Mouse (Mus musculus) limb, embryonic 11.5 days (tissue): ENCODE results near the gene Wap. TPM values are rescaled to one million over a fixed set of nuclear protein-coding genes. Genes with fewer than 3 reads are reported as not detected.

Experiments
- ATAC-seq: fragments of 200-750 bp; cut with Nextera tagmentation; 2 replicates; pipeline ENCODE4 v1.8.0; 2017; ENCODE audit warnings: low read depth; ENCODE audit not compliant: insufficient number of reproducible peaks, low FRiP score, low TSS enrichment
- DNase-seq: peaks from one replicate; pipeline ENCODE4 v3.0.0-alpha.2; 2015; ENCODE audit warnings: low spot score
- H3K27ac ChIP-seq: fragments of 300-500 bp; sonication (generic); replicated peaks from 2 replicates; pipeline ENCODE4 v1.5.1; 2014; ENCODE audit warnings: low read depth, mild to moderate bottlenecking, low read length
- H3K27me3 ChIP-seq: fragments of 300-500 bp; sonication (generic); 2 replicates; pipeline ENCODE4 v1.6.1; 2014; ENCODE audit warnings: mild to moderate bottlenecking, low read length, mixed read lengths; ENCODE audit not compliant: control insufficient read depth, insufficient read depth
- H3K36me3 ChIP-seq: fragments of 300-500 bp; sonication (generic); 2 replicates; pipeline ENCODE4 v1.6.1; 2014; ENCODE audit warnings: mild to moderate bottlenecking, low read length, moderate library complexity, mixed read lengths; ENCODE audit not compliant: control insufficient read depth, insufficient read depth
- H3K4me1 ChIP-seq: fragments of 300-500 bp; sonication (generic); 2 replicates; pipeline ENCODE4 v1.6.1; 2014; ENCODE audit warnings: low read length, mixed read lengths; ENCODE audit not compliant: control insufficient read depth, insufficient read depth
- H3K4me2 ChIP-seq: fragments of 300-500 bp; sonication (generic); 2 replicates; pipeline ENCODE4 v1.6.1; 2014; ENCODE audit warnings: low read depth, mild to moderate bottlenecking, moderate library complexity; ENCODE audit not compliant: severe bottlenecking
- H3K4me3 ChIP-seq: fragments of 300-500 bp; sonication (generic); 2 replicates; pipeline ENCODE4 v1.5.1; 2014; ENCODE audit warnings: low read depth, low read length
- H3K9ac ChIP-seq: fragments of 300-500 bp; sonication (generic); 2 replicates; pipeline ENCODE4 v1.6.1; 2014; ENCODE audit warnings: mild to moderate bottlenecking, low read length
- H3K9me3 ChIP-seq: fragments of 300-500 bp; sonication (generic); 2 replicates; pipeline ENCODE4 v1.6.1; 2016; ENCODE audit warnings: low read length; ENCODE audit not compliant: control insufficient read depth
- WGBS: fragments of 180-500 bp; shearing (Covaris S2); extraction: QIAGEN DNeasy Blood & Tissue Kit; methylation state at CpG from one replicate; pipeline ENCODE4 v1.1.7; 2014; 5-methylcytosine and 5-hydroxymethylcytosine counted together
- polyA plus RNA-seq: library from polyadenylated mRNA; unstranded; fragments of >200 nt; fragmentation: Nextera tagmentation; extraction: Ambion mirVana; gene quantifications from 2 replicates; pipeline ENCODE4 v1.2.1, GENCODE M21; 2014

Wap gene
- polyA plus RNA-seq, 1 experiment from 2014 or later: not detected

DNA sequence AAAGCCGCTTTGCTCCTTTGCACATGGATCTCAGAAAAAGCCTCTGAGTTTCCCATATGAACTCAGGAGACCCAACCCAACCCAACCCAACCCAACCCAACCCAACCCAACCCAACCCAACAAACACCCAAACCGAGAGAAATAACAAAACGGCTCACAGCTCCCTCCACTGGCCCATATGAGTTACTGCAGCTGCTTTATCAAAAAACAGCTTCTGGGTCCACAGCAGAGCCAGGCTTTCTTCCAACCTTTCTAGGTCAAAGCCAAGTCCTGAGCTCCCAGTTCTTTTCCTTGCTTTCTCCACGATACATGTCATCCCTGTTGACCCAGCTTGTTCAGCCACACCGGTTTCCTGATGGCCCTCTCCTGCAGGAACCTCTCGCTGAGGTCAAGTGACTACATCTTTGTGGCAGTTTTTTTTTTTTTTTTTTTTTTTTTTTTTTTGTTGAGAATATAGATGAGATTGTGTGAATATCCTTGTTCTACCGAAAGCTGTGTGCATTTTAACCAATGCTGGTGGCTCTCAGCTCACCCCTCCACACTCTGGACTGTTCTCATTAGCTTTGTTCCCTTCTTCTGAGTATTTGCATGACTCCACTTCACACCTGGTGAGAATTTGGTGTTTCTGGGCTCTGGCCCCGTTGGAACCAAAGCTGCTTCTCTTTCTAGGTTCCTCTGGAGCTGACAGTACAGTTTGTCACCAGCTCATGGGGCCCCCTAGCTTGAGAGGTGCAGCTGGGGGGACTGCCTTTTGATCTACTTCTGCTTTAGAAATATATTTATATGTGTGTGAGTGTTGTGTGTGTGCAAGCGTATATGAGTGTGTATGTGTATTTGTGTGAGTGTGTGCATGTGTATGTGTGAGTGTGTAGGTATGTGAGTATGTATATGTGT is 9.6 kb upstream of the Wap start:
- no peak for DNase-seq
- ATAC-seq: no peak
- Histone ChIP-seq H3K4me1 (no peaks in the 10 kb centered on the region), H3K27ac (no peak overlapping the region), H3K36me3 (no peaks in the 10 kb centered on the region), H3K4me3 (no peak overlapping the region), H3K27me3 (no peaks in the 10 kb centered on the region), H3K4me2 (no peak overlapping the region), H3K9ac (no peak overlapping the region), H3K9me3 (no peaks in the 10 kb centered on the region)
- WGBS: 60% methylated on average over 9 of the region's 9 CpGs

DNA sequence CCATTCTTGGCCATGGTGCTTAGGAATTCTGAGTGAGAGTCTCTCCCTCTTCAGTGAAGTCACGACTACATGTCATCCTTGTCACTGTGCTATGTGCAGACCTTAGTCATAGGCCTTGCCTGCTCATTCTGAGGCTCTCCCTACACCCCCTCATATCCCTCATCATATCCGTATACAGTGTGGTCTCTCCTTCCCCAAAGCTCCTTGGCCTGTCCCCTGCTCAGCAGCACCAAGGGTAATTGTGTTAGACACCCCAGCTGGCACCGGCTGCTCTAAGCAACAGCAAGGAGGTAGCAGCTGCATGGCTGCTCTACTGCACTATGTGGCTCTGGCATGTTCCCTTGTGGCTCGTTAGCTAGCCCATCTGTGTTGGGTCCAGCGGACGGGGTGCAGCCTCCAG is 6.1 kb upstream of the Wap start:
- H3K27me3 ChIP-seq: no peaks in the 10 kb centered on the region
- H3K4me1 ChIP-seq: no peaks in the 10 kb centered on the region
- H3K36me3 ChIP-seq: no peaks in the 10 kb centered on the region
- H3K27ac ChIP-seq: no peak overlapping the region
- no peak overlapping the region for H3K9ac ChIP-seq
- WGBS: 69% methylated on average over 6 of the region's 6 CpGs
- no peak overlapping the region for H3K4me3 ChIP-seq
- no peak for ATAC-seq
- DNase-seq: no peak
- no peak overlapping the region for H3K4me2 ChIP-seq
- no peaks in the 10 kb centered on the region for H3K9me3 ChIP-seq

DNA sequence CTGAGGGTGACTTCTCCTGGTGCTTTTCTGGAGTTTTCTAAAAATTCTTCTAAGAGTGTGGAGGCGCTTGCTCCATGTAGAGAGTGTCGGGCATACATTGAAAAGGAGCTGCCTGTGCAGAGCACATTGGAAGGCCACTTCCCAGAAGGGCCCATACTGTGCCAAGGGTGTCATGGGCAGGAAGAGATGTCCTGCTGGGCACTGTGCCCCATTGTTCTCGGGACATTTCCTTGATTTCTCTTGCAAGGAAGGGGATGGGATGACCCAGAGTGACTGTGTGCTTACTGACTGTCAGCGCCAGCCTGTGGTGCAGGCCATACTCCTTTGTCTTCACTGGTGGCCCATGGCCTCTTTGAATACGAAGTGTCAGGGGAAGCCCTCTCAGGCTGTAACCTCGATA is 635 bp upstream of the Wap start:
- no peaks in the 10 kb centered on the region for H3K36me3 ChIP-seq
- no peak overlapping the region for H3K4me2 ChIP-seq
- no peaks in the 10 kb centered on the region for H3K9me3 ChIP-seq
- H3K27me3 ChIP-seq: no peaks in the 10 kb centered on the region
- no peaks in the 10 kb centered on the region for H3K4me1 ChIP-seq
- ATAC-seq: no peak
- no peak overlapping the region for H3K27ac ChIP-seq
- 81% methylated on average over 6 of the region's 6 CpGs for WGBS
- no peak overlapping the region for H3K4me3 ChIP-seq
- DNase-seq: no peak
- H3K9ac ChIP-seq: no peak overlapping the region

DNA sequence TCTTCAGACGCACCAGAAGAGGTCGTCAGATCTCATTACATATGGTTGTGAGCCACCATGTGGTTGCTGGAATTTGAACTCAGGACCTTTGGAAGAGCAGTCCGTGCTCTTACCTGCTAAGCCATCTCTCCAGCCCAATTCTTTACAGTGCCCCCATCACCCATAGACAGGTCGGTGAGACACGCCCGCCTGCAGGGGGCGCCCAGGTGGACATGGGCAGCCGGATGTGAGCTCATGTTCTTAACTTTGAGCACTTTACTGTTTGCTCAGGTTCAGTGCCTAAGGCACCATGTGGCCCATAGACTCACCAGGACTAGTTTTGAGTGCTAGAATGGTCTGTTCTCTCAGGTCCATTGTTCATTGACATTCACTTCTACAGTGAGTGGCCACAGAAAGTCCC is 2.3 kb downstream of the Wap start:
- no peaks in the 10 kb centered on the region for H3K9me3 ChIP-seq
- DNase-seq (no peak), ATAC-seq (no peak)
- no peak overlapping the region for H3K4me3 ChIP-seq
- H3K9ac ChIP-seq: no peak overlapping the region
- H3K4me2 ChIP-seq: no peak overlapping the region
- 77% methylated on average over 8 of the region's 8 CpGs for WGBS
- no peaks in the 10 kb centered on the region for H3K36me3 ChIP-seq
- H3K4me1 ChIP-seq: no peaks in the 10 kb centered on the region
- no peaks in the 10 kb centered on the region for H3K27me3 ChIP-seq
- no peak overlapping the region for H3K27ac ChIP-seq

DNA sequence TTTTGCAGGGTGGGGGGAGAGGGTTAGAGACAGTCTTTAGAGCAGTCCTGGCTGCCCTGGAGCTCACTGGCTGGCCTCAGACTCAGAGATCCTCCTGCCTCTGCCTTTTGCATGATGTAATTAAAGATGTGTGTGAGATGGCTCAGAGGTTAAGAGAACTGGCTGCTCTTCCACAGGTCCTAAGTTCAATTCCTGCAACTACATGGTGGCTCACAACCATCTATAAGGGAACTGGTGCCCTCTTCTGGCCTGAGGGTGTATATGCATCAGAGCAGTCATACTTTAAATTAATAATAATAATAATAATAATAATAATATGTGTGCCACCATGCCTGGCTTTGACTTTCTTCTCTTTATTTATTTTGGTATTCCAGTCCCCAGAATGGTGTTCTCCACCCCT is 8.8 kb downstream of the Wap start:
- Histone ChIP-seq H3K4me1 (peaks cover 10% of the 10 kb centered on the region; the same call in 1 of the 2 replicates), H3K9ac (no peak overlapping the region), H3K27ac (no peak overlapping the region), H3K4me3 (no peak overlapping the region), H3K27me3 (no peaks in the 10 kb centered on the region), H3K4me2 (no peak overlapping the region), H3K36me3 (no peaks in the 10 kb centered on the region), H3K9me3 (no peaks in the 10 kb centered on the region)
- DNase-seq (no peak), ATAC-seq (no peak)

DNA sequence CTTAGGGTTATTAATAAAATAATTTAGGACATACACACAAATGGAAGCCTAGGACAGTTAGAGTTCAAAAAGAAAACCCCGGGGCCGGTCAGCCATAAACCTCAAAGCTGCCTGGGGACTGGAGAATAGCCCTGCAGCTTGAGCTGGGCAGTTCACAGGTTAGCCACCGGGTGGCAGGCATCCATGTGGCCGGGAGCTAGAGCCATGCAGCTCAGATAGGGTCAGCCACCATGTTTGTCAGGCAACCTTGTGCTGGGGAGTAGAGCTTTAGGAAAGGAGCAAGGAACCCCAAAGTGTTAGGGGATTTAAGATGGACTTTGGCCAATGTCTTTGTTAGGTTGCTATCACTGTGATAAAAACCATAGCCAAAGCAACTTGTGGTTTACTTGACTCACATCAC is 9.9 kb downstream of the Wap start:
- Histone ChIP-seq H3K36me3 (peaks cover 6% of the 10 kb centered on the region; the same call in 1 of the 2 replicates), H3K27ac (no peak overlapping the region), H3K4me3 (no peak overlapping the region), H3K4me2 (no peak overlapping the region), H3K9ac (no peak overlapping the region), H3K9me3 (no peaks in the 10 kb centered on the region), H3K27me3 (no peaks in the 10 kb centered on the region), H3K4me1 (peaks cover 10% of the 10 kb centered on the region)
- ATAC-seq (no peak), DNase-seq (peak; percentile 72)
- 24% methylated on average over 4 of the region's 4 CpGs for WGBS

DNA sequence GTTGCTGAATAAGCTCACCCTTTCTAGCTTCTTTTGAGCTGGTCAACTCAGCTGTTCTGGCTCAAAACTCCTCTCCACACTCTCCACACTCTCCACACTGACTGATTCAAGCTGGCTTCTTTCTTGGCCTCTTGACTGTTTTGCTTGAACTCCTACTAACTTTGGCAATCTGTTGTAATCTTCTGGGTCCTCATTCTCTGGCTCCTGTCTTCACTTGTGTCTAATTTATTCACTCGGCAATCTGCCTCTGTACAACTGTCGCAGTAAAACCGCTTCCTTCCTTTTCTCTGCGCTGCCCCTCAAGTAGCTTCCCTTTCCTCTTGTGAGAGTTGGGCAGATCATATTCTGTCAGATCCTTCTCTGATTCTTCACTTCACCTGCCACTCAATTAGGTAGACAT is 10.7 kb downstream of the Wap start:
- DNase-seq: no peak
- Histone ChIP-seq H3K27ac (no peak overlapping the region), H3K27me3 (no peaks in the 10 kb centered on the region), H3K9ac (no peak overlapping the region), H3K4me3 (no peak overlapping the region), H3K4me1 (peaks cover 10% of the 10 kb centered on the region), H3K9me3 (no peaks in the 10 kb centered on the region), H3K36me3 (peaks cover 13% of the 10 kb centered on the region; the same call in 1 of the 2 replicates), H3K4me2 (no peak overlapping the region)
- WGBS: 87% methylated on average over 4 of the region's 4 CpGs
- ATAC-seq: no peak

DNA sequence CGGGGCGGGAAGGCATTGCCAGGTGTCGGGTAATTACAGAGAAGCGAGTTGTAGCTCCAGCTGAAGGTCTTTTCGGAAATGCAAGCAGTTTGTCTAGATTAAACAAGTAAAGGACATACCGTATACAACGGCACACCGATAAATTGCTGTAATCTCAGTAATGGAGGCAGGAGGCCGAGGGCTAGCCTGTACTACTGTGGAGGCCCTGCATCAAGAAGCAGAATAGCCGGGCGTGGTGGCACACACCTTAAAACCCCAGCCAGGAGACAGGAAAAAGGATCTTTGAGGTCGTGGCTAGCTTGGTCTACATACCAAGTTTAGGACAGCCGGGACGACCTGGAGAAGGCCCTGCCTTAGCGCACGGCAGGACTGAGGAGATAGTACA is 12.1 kb downstream of the Wap start:
- WGBS: 16% methylated on average over 16 of the region's 16 CpGs
- Histone ChIP-seq H3K4me1 (peaks cover 10% of the 10 kb centered on the region), H3K9ac (peak overlapping the region; percentile 79), H3K4me3 (peak overlapping the region; percentile 79), H3K27ac (peak overlapping the region; percentile 77), H3K9me3 (no peaks in the 10 kb centered on the region), H3K36me3 (peaks cover 16% of the 10 kb centered on the region; the same call in 1 of the 2 replicates), H3K27me3 (no peaks in the 10 kb centered on the region), H3K4me2 (peak overlapping the region; percentile 89)
- DNase-seq (no peak), ATAC-seq (no peak)
